Mouse (Mus musculus) embryo, embryonic 10 days (tissue): ENCODE data around the gene Mvd.

Experiments
- DNase-seq: peaks from one replicate; pipeline ENCODE4 v3.0.0-alpha.2; 2015; ENCODE audit warnings: low spot score

Mvd gene

GRCm38 (mm10) chr8:122457171-122457570 is 13.9 kb upstream of the Mvd start:
- no peak for DNase-seq

DNA sequence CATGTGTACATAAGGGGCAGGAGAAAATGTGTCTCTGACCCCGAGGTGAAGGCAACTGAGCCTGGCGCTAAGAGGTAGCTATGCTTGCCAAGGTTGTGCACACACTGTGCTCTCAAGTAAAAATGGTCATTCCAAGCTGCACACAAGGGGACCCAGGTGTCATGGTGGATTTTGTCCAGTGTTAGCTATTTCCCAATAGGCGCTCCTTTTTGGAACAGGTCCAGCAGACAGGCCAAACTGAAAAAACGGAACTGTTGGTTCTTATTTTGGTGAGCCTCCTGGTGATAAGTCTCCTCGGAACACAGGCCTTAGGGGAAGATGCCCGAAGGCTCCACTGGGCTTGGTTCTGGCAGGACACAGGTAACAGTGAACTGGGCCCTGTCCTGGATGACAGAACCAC is 11.2 kb upstream of the Mvd start:
- no peak for DNase-seq

- DNase-seq: no peak
Measured at GRCm38 (mm10) chr8:122452154-122452553, 8.9 kb upstream of the Mvd start.

DNA sequence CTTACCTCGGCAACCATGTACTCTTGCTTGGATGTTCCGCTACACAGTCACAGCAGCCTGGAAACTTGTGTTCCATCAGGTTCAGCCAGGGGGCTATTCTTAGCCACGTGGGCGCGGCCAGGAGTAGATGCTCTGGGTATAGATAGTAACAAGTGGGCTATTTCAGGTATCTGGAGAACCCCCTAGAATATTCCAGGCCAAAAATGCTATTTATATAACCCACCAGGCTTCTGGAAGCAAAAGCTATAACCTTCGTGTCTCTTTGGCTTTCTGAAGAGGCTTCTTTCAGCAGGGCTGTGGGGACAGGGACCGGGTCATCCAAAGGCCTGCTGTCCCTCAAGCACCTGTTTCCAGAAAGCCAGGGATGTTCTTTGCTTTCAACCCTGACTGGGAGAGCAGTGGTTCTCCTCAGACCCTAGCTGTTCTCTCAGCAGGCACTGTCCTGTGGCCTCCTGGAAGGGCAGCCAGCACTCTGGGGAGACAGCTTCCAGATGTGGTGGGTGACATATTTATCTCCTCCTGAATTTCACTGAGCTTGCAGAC is 8.0 kb upstream of the Mvd start:
- no peak for DNase-seq

- no peak for DNase-seq
Measured at GRCm38 (mm10) chr8:122445203-122445602, 2.0 kb upstream of the Mvd start.

- DNase-seq: peak; percentile 68
Measured at GRCm38 (mm10) chr8:122444058-122444748, 981 bp upstream of the Mvd start.

- DNase-seq: peak; percentile 59
Measured at GRCm38 (mm10) chr8:122442781-122443180, 441 bp downstream of the Mvd start.

- DNase-seq: no peak
Measured at GRCm38 (mm10) chr8:122442356-122442755, 866 bp downstream of the Mvd start.

DNA sequence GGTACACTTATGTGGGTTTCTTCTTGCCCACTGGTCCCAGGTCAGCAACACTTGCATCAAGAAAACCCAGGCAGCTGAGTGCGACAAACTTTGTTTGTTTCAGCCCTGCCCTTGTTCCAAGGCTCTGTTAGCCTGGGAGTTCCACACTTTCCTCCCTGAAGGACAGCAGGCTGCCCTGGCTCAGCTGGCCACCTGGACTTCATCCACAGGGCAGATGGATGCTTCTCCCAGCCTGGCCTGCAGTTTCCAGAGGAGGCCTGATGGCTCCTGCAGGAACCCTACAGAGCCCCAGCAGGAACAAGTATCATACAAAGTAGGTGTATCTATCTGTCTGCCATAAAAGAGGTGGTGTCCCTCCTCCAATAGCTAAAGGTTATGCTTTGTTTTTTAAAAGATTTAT is 1.9 kb downstream of the Mvd start:
- DNase-seq: no peak

GRCm38 (mm10) chr8:122439336-122439735 is 3.9 kb downstream of the Mvd start:
- no peak for DNase-seq

DNA sequence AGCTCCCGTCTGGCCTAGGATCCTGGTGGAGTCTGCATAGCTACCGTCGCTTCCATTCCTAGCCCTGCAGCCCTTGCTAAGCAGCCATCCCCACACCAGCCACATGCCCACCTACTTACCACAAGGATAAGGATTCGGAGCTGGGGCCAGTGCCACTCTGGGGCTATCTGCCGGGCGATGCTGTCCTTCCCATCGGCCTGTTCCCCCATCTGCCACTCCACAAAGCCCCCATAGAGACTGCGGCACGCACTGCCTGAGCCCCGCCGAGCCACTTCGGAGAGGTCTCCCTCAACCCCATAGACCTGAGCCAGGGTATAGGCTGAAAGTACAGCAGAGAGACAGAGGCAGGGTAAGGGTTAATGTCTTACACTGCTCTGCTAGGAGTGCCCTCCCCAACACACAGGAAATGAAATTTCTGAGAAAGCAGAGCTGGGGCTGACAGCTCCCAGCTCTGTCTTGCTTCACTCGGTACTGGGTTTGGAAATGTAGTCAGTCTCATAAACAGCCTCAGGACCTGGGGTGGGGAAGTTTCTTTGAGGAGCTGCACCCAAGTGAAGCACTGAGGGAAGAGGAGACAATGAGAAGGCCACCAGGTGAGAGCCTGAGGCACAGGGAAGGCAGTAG is 5.4 kb downstream of the Mvd start:
- DNase-seq: no peak

- DNase-seq: no peak
Measured at GRCm38 (mm10) chr8:122436586-122437125, 6.6 kb downstream of the Mvd start.

DNA sequence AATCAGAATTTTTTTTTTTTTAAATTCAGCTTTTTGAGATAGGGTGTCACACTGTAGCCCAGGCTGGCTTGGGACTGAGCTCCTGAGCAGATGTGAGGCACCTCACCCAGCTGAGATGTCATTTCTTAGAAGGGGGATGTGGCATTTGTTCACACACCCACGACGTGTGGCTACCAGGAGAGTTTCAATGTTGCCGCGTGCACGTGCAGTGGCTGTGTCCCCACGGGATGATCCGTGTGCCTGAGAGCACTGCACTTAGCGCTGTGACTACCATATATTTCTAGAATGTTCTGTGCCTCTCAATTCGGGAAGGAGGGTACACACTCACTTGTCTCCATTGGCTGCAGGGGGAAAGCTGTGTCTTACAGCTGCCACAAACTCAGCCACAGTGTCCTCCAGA is 7.1 kb downstream of the Mvd start:
- DNase-seq: no peak

- DNase-seq: no peak
Measured at GRCm38 (mm10) chr8:122435375-122435774, 7.8 kb downstream of the Mvd start.

DNA sequence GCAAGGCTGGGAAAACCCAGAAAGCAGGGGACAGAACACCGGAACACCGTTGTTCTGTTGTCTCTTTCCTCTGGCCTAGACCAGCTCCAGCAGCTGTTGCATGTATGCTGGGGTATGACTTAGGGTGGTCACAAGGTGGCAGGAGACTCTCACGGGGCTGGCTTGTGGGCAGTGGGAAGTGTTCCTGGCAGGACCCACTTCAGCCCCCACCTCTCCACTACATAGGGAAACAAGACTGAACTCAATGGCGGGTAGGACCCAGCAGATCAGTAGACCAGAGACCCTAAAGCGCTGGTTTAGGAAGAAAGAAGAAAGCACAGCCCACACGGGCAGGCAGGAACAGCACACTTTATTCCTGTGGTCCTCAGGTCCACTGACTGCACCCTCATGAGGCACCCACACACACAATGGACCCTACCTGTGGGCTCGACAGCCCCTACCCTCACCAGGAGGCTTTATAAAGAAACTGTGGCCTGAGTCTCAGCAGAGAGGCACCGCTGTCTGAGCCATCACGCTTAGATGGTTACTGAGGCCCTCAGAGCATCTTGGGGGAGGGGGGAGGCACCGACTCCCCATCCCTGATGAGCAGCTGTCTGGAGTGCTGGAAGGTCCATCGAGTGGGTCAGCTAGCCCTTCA is 9.8 kb downstream of the Mvd start:
- peak; percentile 14 for DNase-seq

DNA sequence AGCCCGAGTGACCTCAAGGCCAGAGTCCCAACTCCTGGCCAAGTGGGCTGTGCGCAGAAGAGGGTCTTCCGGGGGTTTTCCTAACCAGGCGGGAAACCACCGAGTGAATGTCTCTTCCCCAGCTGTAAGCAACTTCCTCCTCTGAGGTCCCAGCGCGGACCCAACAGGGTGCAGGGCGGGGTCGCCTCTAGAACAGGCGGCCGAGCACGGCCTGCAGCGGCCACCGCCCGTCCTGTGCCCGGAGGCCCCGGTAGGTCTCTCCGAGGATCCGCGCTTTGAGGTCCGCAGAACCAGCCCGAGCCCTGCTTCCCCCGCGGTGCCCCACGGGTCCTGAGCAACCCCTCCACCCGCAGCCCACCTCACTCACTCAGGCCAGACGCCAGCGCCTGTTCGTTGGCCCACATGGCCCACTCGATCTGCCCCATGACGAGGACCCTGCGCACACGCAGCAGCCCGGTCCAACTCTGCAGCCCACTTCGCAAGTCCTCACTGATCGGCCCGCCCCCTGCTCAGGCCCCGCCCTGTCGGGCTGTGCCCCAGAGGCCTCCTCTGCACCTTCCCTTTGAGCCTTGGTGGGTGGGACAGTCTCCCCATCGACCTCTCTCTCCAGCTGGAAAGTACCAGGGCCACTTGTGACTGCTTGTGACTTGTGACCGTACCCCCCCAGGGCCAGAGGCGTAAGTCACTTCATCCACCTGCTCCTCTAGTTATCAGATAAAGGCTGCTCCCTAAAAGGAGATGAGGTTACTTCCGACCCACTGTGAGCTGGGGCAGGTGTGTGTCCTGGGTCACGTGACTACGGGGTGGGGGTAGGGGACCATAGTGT is 10.6 kb downstream of the Mvd start, which contains the start of gene Cyba:
TSS of gene Cyba (minus strand) at position 488 of the 826 bp plus-strand sequence.
- peak; percentile 66 for DNase-seq

- DNase-seq: peak; percentile 17
Measured at GRCm38 (mm10) chr8:122431694-122432442, 11.4 kb downstream of the Mvd start.

DNA sequence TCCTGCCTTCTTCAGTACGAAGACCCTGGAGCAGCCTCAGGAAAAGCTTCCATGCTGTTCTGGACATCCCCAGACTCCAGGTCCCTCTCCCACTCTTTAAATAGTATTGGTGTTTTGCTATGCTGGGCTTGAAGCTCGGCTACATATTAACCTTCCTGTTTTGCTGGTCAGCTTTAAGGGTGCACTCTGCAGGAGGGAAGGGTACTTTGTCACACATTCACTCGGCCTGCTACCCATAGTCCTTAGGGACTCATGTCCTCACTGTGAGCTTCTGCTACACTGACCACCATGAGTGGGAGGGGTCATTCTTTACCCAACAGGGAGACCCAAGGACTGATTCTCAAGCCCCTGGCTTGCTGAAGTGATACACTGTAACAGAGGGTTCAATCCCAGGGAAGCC is 12.6 kb downstream of the Mvd start:
- no peak for DNase-seq

DNA sequence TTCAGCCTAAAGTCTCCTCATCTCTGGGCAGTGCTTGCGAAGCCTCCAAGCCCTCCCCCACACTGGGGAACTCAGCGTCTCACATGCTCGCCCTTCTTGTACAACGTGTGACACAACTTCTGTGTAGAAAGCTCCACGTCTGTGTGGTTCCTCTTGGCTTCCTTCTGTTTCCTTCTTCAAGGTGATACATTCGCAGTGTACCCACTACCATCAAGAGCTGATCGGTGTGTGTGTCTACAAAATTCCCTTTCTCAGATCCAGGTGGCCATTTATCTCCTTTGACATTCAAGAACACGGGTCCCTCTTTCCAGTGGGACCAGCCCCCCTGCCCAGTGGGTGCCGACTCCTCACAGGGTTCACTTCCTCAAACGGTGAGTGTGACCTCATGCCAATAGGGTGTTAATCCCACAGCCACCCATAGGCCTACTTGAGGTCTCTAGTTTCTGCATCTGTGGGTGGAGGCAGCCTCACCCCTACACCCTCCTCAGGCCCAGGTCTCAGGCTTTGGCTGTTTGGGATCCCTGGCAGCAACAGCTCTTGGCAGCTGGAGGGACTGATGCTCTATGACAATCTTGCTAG is 13.1 kb downstream of the Mvd start:
- no peak for DNase-seq

DNA sequence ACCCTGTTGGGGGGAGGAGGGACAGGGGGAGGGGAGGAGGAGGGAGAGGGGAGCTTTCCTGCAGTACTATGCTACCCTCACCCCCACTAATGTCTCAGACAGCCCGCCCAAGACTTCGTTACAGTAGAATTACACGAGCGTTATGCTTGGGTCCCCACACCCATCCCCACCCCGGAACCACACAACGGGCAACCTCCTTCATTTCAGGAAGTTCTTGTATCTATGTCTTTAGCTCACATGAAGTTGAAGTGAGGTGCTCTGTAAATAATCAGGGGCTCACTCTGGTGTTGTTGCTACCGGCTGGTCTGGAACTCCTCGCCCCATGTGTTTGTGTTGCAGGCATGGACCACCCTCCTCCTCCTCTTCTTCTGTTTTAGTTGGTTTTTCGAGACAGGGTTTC is 15.1 kb downstream of the Mvd start:
- no peak for DNase-seq

DNA sequence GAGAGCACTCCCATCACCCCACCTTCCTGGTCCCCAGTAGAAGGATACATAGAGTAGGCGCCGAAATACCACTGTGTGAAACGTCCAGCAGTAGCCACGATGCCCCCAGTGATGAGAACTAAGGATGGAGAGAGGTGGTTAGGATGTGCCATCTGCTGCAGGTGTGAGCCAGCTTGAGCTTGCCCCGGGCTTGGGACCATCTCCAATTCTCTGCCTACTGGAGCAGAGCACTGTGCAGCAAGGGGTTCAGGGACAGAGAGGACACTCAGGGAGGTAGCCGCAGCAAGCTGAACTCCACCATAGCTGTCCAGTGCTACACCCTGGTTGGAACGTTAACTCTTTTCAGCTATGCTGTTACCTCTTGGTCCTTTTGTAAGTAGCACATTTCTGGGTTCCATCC is 15.6 kb downstream of the Mvd start:
- no peak for DNase-seq
